Mouse (Mus musculus) CH12.LX (cell line): ENCODE results near the gene Kirrel2.

Experiments used
- CHD1 ChIP-seq: IDR thresholded peaks from 2 replicates; pipeline ENCODE4 v1.6.1; 2012; ENCODE audit warnings: low read depth, low read length, improper control_type of control experiment, inconsistent platforms
- CTCF ChIP-seq, 2 experiments: IDR thresholded peaks in 1 of 2; conservative IDR thresholded peaks in 1 of 2; 2 replicates each; pipeline ENCODE4 v1.5.1; 2011 to 2012; ENCODE audit warnings: low read depth in 2 of 2, low read length in 2 of 2, improper control_type of control experiment in 1 of 2, inconsistent platforms in 1 of 2, mild to moderate bottlenecking in 1 of 2, moderate library complexity in 1 of 2
- ELF1 ChIP-seq: IDR thresholded peaks from 2 replicates; pipeline ENCODE4 v1.6.1; 2014; ENCODE audit warnings: low read depth, mild to moderate bottlenecking, inconsistent platforms, low read length, improper control_type of control experiment
- EP300 ChIP-seq: IDR thresholded peaks from 2 replicates; pipeline ENCODE4 v1.6.1; 2011; ENCODE audit warnings: low read length, improper control_type of control experiment
- ETS1 ChIP-seq: conservative IDR thresholded peaks from 2 replicates; pipeline ENCODE4 v1.6.1; 2012; ENCODE audit warnings: low read depth, mild to moderate bottlenecking, inconsistent platforms, low read length, improper control_type of control experiment, moderate library complexity
- IRF4 ChIP-seq: IDR thresholded peaks from 2 replicates; pipeline ENCODE4 v1.6.1; 2014; ENCODE audit warnings: low read depth, mild to moderate bottlenecking, inconsistent platforms, low read length, improper control_type of control experiment
- MAX ChIP-seq: IDR thresholded peaks from 2 replicates; pipeline ENCODE4 v1.6.1; 2011; ENCODE audit warnings: low read length, improper control_type of control experiment
- MAZ ChIP-seq: IDR thresholded peaks from 2 replicates; pipeline ENCODE4 v1.6.1; 2012; ENCODE audit warnings: low read depth, mild to moderate bottlenecking, inconsistent platforms, low read length, improper control_type of control experiment, moderate library complexity
- MXI1 ChIP-seq: IDR thresholded peaks from 2 replicates; pipeline ENCODE4 v1.6.1; 2011; ENCODE audit warnings: mild to moderate bottlenecking, low read depth, low read length, improper control_type of control experiment
- MYC ChIP-seq: IDR thresholded peaks from 2 replicates; pipeline ENCODE4 v1.6.1; 2011; ENCODE audit warnings: low read depth, mild to moderate bottlenecking, improper control_type of control experiment, low read length
- POLR2A ChIP-seq: IDR thresholded peaks from 2 replicates; pipeline ENCODE4 v1.6.1; 2011; ENCODE audit warnings: low read depth, mild to moderate bottlenecking, improper control_type of control experiment, low read length
- POLR2AphosphoS2 ChIP-seq: IDR thresholded peaks from 2 replicates; pipeline ENCODE4 v1.6.1; 2011; ENCODE audit warnings: low read depth, low read length, improper control_type of control experiment
- SMC3 ChIP-seq: IDR thresholded peaks from 2 replicates; pipeline ENCODE4 v1.6.1; 2011; ENCODE audit warnings: low read depth, low read length, improper control_type of control experiment
- ZC3H11A ChIP-seq: IDR thresholded peaks from 2 replicates; pipeline ENCODE4 v1.6.1; 2012; ENCODE audit warnings: low read depth, mild to moderate bottlenecking, inconsistent platforms, low read length, improper control_type of control experiment

DNA sequence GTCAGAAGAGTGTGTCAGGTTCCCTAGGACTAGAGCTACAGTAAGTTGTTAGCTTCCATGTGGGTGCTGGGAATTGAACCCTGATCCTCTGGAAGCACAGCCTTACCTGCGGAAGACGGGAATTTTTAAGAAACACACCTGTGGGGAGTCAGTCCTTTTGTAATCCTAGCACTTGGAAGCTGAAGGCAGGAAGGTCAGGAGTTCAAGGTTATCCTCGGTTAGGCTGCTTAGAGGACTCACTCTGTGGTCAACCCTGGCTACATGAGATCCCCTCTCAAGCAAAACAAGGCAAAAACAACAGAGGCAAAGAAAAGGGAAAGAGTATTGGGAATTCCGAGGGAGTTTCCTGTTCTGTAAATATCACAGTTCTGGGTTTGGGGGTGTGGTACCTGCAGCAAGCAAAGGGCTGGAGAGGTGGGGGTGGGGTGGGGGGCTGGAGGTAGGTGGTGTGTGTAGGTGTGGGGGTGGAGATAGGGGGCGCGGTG lies 7.4 kb upstream of the Kirrel2 start:
- TF ChIP-seq MAX (no peak), POLR2A (no peak), SMC3 (no peak), MYC (no peak), CTCF (conservative IDR thresholded peaks at IDR 0.05 in 1 of 2, IDR thresholded peaks at IDR 0.05 in 1 of 2; ENCODE audit: low read depth in 2 of 2, low read length in 2 of 2) (no peak), MXI1 (no peak), CHD1 (no peak), IRF4 (no peak), EP300 (no peak), MAZ (no peak), ELF1 (no peak), ETS1 (no peak), POLR2AphosphoS2 (no peak), ZC3H11A (no peak)
